Mouse (Mus musculus) CD4-positive, CD25-positive, alpha-beta regulatory T cell, adult 4 months (primary cell): Measurements from ENCODE around the gene Btbd35f12. TPM values are rescaled to one million over a fixed set of nuclear protein-coding genes. Genes with fewer than 3 reads are reported as not detected.
"Not testable (repeated sequence)": the region's sequence is repeated elsewhere in the genome, so short reads cannot be mapped to it uniquely, and the experiment has no call there.

ENCODE experiments used
- ATAC-seq: one replicate; pipeline ENCODE4 v1.8.0; 2017
- polyA plus RNA-seq, 2 experiments: library from polyadenylated mRNA; unstranded; fragments of 100-300 nt; shearing (Covaris generic); gene quantifications; one replicate each; pipeline ENCODE4 v1.2.1; 2017

Btbd35f12 gene
- not detected for polyA plus RNA-seq

- ATAC-seq: not testable (repeated sequence)
These were observed at the start of gene Btbd35f12 for GRCm38 (mm10) chrX:33313079-33313478. TSS of gene Btbd35f12 (plus strand) at chrX:33313379.

GRCm38 (mm10) chrX:33353254-33353653, 40.1 kb downstream of the Btbd35f12 start:
- not testable (repeated sequence) for ATAC-seq

Other genes starting within 250 kb of the Btbd35f12 start
- gene Spin2-ps6, start 78.5 kb upstream of the Btbd35f12 start, polyA plus RNA-seq: not detected